Mouse (Mus musculus): ENCODE data around the gene Otop2. TPM values are rescaled to one million over a fixed set of nuclear protein-coding genes. Genes with fewer than 3 reads are reported as not detected.
A peak's percentile ranks its signal among the peaks of the same experiment; 100 is the strongest.

Gene Otop2
- total and polyA plus RNA-seq, 2 experiments from 2014 or later = not detected

DNA sequence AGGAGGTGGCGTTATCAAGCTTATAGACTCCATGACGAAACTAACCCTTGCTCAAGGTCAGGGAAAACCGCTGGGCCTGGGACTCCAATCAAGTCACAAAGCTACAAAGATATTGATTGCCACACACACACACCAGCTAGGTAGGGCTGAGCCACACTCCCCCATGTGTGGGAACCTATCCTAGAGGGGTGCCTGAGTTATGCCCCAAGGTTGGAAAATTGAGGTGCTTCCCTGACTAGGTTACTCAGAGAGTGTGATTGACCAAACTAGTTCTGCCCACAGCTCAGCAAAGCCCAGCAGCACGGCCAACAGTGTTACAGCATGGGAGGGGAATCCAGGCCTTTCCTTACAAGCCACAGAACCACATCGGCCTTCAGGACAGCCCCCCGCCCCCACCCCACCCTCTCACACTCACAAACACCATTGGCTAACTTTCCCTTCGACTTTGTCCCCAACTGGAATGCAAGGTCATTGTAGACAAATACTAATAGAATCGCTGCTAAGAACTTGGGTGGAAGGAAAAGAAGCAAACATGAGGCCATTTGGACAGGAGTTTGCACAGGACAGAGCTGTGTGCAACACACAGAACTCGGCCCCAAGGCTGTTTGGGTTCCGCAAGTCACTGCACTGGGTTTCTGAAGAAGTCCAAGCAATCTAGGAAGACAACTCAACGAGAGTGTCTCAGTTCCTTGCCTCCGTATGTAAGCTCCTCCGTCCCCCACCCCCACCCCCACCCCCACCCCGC lies 14.2 kb upstream of the Otop2 start:
- Histone ChIP-seq H3K9ac (replicated peaks; ENCODE audit: low read depth, low read length) (no peak overlapping the region), H3K9me3 (replicated peaks; ENCODE audit: control insufficient read depth, low read length) (no peaks in the 10 kb centered on the region), H3K4me2 (ENCODE audit: low read depth, low read length) (no peak overlapping the region), H3K27ac (ENCODE audit: low read depth) (peak overlapping the region; percentile 25; the same call in 1 of the 2 replicates), H3K4me3 (ENCODE audit: low read depth, low read length) (no peak overlapping the region), H3K4me1 (ENCODE audit: control insufficient read depth, insufficient read depth) (peaks cover 17% of the 10 kb centered on the region), H3K27me3 (ENCODE audit: control insufficient read depth, insufficient read depth, low read length) (peaks cover 8% of the 10 kb centered on the region; the same call in 1 of the 2 replicates), H3K36me3 (replicated peaks; ENCODE audit: control insufficient read depth, insufficient read depth, low read length) (no peaks in the 10 kb centered on the region)
- DNase-seq (ENCODE audit: low spot score) = peak; percentile 38
- WGBS = 51% methylated on average over 14 of the region's 14 CpGs
- no peak for TF ChIP-seq EP300 (IDR thresholded peaks at IDR 0.05; ENCODE audit: low read depth)
- no peak for TF ChIP-seq CTCF (IDR thresholded peaks at IDR 0.05; ENCODE audit: low read depth)
- peak; percentile 30; the same call in 1 of the 2 replicates for ATAC-seq (ENCODE audit: insufficient read depth, low read depth)

DNA sequence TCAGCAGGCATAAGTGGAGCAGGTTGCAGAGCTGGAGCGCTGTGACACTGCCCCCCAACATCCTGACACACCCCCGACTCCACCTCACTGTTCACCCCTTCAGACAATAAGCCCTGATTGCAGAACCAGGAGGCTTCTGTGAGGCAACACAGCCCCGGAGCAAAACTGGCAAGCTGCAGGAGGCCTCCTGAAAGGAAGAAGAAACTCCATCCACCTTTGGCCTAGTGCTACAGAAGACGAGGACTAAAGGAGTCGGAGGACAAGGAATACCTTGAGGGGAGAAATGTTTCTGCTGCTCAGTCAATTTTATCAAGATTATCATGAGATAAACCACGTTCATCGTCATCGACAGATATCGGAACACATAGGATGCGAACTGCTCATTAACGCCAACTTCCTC lies 11.0 kb upstream of the Otop2 start:
- no peak overlapping the region for H3K4me2 ChIP-seq (ENCODE audit: low read depth, low read length)
- H3K36me3 ChIP-seq (replicated peaks; ENCODE audit: control insufficient read depth, insufficient read depth, low read length) = no peaks in the 10 kb centered on the region
- no peak for DNase-seq (ENCODE audit: low spot score)
- no peaks in the 10 kb centered on the region for H3K9me3 ChIP-seq (replicated peaks; ENCODE audit: control insufficient read depth, low read length)
- H3K27ac ChIP-seq (ENCODE audit: low read depth) = no peak overlapping the region
- peaks cover 14% of the 10 kb centered on the region; the same call in 1 of the 2 replicates for H3K27me3 ChIP-seq (ENCODE audit: control insufficient read depth, insufficient read depth, low read length)
- no peak overlapping the region for H3K4me3 ChIP-seq (ENCODE audit: low read depth, low read length)
- ATAC-seq (ENCODE audit: insufficient read depth, low read depth) = no peak
- peaks cover 11% of the 10 kb centered on the region for H3K4me1 ChIP-seq (ENCODE audit: control insufficient read depth, insufficient read depth)
- TF ChIP-seq EP300 (IDR thresholded peaks at IDR 0.05; ENCODE audit: low read depth) = no peak
- no peak for TF ChIP-seq CTCF (IDR thresholded peaks at IDR 0.05; ENCODE audit: low read depth)
- 85% methylated on average over 11 of the region's 11 CpGs for WGBS
- no peak overlapping the region for H3K9ac ChIP-seq (replicated peaks; ENCODE audit: low read depth, low read length)

DNA sequence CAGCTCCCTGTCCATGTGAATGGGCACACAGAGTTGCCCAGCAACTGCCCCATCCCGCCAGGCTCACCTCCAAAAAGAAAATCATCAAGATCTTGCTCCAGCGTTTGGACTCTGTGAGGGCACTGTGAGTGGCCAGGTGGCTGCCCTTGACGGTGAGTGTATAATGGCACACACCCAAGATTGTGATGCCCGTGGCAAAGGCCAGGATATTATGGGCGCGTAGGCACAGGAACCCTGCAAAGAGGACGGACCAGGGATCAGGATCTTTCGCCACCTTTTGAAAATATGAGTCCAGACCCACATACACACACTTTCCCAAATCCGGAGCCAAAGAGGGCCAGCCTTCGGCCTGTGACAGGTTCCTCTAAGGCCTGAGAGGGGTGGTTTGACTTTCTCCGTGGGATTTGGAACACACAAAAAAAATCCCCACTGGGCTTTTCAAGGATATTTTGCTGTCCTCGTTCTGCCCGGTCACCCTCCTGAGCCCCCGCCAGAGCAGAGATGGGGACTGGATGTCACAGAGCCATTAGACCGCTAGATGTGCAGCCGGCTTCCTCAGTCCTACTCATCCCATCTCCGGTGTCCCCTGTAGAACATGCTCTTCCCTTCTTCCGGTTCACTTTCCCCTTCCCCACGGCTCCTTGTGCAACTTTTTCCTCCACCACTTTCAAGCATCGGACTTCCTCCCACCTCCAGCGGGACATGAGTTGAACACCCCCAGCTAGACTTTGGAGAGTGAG lies 10.3 kb upstream of the Otop2 start:
- DNase-seq (ENCODE audit: low spot score) = no peak
- no peak overlapping the region for H3K9ac ChIP-seq (replicated peaks; ENCODE audit: low read depth, low read length)
- H3K27ac ChIP-seq (ENCODE audit: low read depth) = no peak overlapping the region
- H3K4me2 ChIP-seq (ENCODE audit: low read depth, low read length) = peak overlapping the region; percentile 77
- peak overlapping the region; percentile 50 for H3K4me3 ChIP-seq (ENCODE audit: low read depth, low read length)
- H3K9me3 ChIP-seq (replicated peaks; ENCODE audit: control insufficient read depth, low read length) = no peaks in the 10 kb centered on the region
- no peak for ATAC-seq (ENCODE audit: insufficient read depth, low read depth)
- no peaks in the 10 kb centered on the region for H3K36me3 ChIP-seq (replicated peaks; ENCODE audit: control insufficient read depth, insufficient read depth, low read length)
- WGBS = 45% methylated on average over 21 of the region's 21 CpGs
- no peak for TF ChIP-seq EP300 (IDR thresholded peaks at IDR 0.05; ENCODE audit: low read depth)
- no peak for TF ChIP-seq CTCF (IDR thresholded peaks at IDR 0.05; ENCODE audit: low read depth)
- peaks cover 14% of the 10 kb centered on the region; the same call in 1 of the 2 replicates for H3K27me3 ChIP-seq (ENCODE audit: control insufficient read depth, insufficient read depth, low read length)
- peaks cover 6% of the 10 kb centered on the region for H3K4me1 ChIP-seq (ENCODE audit: control insufficient read depth, insufficient read depth)

DNA sequence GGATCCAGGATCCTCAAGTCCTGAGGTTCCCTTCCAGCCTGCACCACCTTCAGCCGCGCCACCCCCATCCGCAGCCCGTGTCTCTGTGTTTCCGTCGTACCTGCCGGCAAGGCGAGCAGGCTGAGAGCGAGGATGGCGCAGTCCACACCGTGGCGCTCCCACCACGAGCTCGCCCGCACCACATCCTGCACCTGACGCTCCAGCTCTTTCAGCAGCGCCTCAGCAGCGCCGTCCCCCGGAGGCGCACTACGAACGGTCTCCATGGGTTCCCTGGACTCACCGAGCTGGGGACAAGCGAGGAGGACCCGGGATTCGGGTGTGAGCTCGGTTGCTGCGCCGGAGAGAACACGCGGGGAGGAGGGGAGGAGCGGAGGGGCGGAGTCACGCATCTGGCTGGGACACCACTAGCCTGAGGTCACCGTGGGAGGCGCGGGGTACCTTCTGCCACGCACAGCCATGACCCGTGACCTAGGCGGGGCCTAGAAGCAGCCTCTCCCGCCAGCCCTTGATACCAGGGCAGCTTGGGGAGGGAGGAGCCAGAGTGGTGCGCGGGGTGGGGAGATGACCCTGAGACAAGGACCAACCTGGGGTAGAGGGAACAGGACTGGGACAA lies 9.6 kb upstream of the Otop2 start, which contains the start of gene Fads6:
Gene Fads6, minus strand, starts transcription at position 450 of the 613 bp plus-strand sequence.
- TF ChIP-seq EP300 (IDR thresholded peaks at IDR 0.05; ENCODE audit: low read depth) (no peak), CTCF (IDR thresholded peaks at IDR 0.05; ENCODE audit: low read depth) (peak; percentile 23)
- Histone ChIP-seq H3K27ac (ENCODE audit: low read depth) (no peak within 1 kb of the TSS), H3K9me3 (replicated peaks; ENCODE audit: control insufficient read depth, low read length) (no peaks in the 10 kb centered on the region), H3K4me1 (ENCODE audit: control insufficient read depth, insufficient read depth) (peaks cover 6% of the 10 kb centered on the region), H3K36me3 (replicated peaks; ENCODE audit: control insufficient read depth, insufficient read depth, low read length) (no peaks in the 10 kb centered on the region), H3K4me2 (ENCODE audit: low read depth, low read length) (peak within 1 kb of the TSS; percentile 77), H3K4me3 (ENCODE audit: low read depth, low read length) (peak within 1 kb of the TSS; percentile 50), H3K27me3 (ENCODE audit: control insufficient read depth, insufficient read depth, low read length) (peaks cover 14% of the 10 kb centered on the region; the same call in 1 of the 2 replicates), H3K9ac (replicated peaks; ENCODE audit: low read depth, low read length) (peak within 1 kb of the TSS; percentile 43)
- ATAC-seq (ENCODE audit: insufficient read depth, low read depth) = peak; percentile 60
- peak; percentile 39 for DNase-seq (ENCODE audit: low spot score)
- 1% methylated on average over 42 of the region's 44 CpGs for whole genome bisulfite sequencing

DNA sequence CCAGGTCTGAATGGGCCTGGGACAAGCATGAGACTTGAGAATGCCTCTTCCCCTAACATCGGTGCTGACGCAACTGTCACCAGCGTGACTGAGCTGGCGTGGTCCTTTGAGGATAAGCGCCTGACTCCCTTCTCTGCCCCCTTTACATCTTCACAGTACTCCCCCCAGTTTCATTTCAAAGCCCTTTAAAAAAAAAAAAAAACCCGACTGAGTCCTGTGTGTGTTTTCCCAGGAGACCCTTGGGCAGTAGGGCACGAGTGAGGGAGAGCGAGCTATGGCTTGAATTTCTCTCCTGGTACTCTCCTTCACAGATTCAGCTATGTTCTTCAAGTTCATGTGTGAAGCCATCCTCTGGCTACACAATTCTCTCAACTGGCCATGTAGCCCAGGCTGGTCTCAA lies 8.8 kb upstream of the Otop2 start:
- 65% methylated on average over 8 of the region's 8 CpGs for WGBS
- Histone ChIP-seq H3K27ac (ENCODE audit: low read depth) (no peak overlapping the region), H3K4me1 (ENCODE audit: control insufficient read depth, insufficient read depth) (no peaks in the 10 kb centered on the region; the same call in 1 of the 2 replicates), H3K4me3 (ENCODE audit: low read depth, low read length) (no peak overlapping the region), H3K9me3 (replicated peaks; ENCODE audit: control insufficient read depth, low read length) (no peaks in the 10 kb centered on the region), H3K36me3 (replicated peaks; ENCODE audit: control insufficient read depth, insufficient read depth, low read length) (no peaks in the 10 kb centered on the region), H3K4me2 (ENCODE audit: low read depth, low read length) (no peak overlapping the region), H3K27me3 (ENCODE audit: control insufficient read depth, insufficient read depth, low read length) (peaks cover 14% of the 10 kb centered on the region; the same call in 1 of the 2 replicates), H3K9ac (replicated peaks; ENCODE audit: low read depth, low read length) (no peak overlapping the region)
- TF ChIP-seq CTCF (IDR thresholded peaks at IDR 0.05; ENCODE audit: low read depth) (no peak), EP300 (IDR thresholded peaks at IDR 0.05; ENCODE audit: low read depth) (no peak)
- no peak for DNase-seq (ENCODE audit: low spot score)
- ATAC-seq (ENCODE audit: insufficient read depth, low read depth) = no peak

Data from heart, postnatal 0 days (tissue).